Mouse (Mus musculus): ENCODE data around the gene Atg16l1.
A peak's percentile ranks its signal among the peaks of the same experiment; 100 is the strongest.

Atg16l1 gene

GRCm38 (mm10) chr1:87755641-87756470, at the start of gene Atg16l1:
Atg16l1 (plus strand) TSS chr1:87755870.
- peak; percentile 88 for DNase-seq (ENCODE audit: low read depth, low spot score)

- no peak for DNase-seq (ENCODE audit: low read depth, low spot score)
Measured at GRCm38 (mm10) chr1:87706361-87706760, 49.3 kb upstream of the Atg16l1 start.

GRCm38 (mm10) chr1:87709020-87709419, 46.6 kb upstream of the Atg16l1 start:
- no peak for DNase-seq (ENCODE audit: low read depth, low spot score)

GRCm38 (mm10) chr1:87709661-87710270, 45.9 kb upstream of the Atg16l1 start:
- DNase-seq (ENCODE audit: low read depth, low spot score): no peak

- no peak for DNase-seq (ENCODE audit: low read depth, low spot score)
Measured at GRCm38 (mm10) chr1:87711938-87712613, 43.6 kb upstream of the Atg16l1 start.

- DNase-seq (ENCODE audit: low read depth, low spot score): no peak
Measured at GRCm38 (mm10) chr1:87712614-87712971, 43.1 kb upstream of the Atg16l1 start.

- no peak for DNase-seq (ENCODE audit: low read depth, low spot score)
Measured at GRCm38 (mm10) chr1:87721382-87721781, 34.3 kb upstream of the Atg16l1 start.

GRCm38 (mm10) chr1:87722081-87722480, 33.6 kb upstream of the Atg16l1 start:
- no peak for DNase-seq (ENCODE audit: low read depth, low spot score)

- DNase-seq (ENCODE audit: low read depth, low spot score): no peak
Measured at GRCm38 (mm10) chr1:87723351-87723750, 32.3 kb upstream of the Atg16l1 start.

- no peak for DNase-seq (ENCODE audit: low read depth, low spot score)
Measured at GRCm38 (mm10) chr1:87729070-87729469, 26.6 kb upstream of the Atg16l1 start.

GRCm38 (mm10) chr1:87729850-87730249, 25.8 kb upstream of the Atg16l1 start:
- no peak for DNase-seq (ENCODE audit: low read depth, low spot score)

- no peak for DNase-seq (ENCODE audit: low read depth, low spot score)
Measured at GRCm38 (mm10) chr1:87730271-87730670, 25.4 kb upstream of the Atg16l1 start.

GRCm38 (mm10) chr1:87733212-87733611, 22.5 kb upstream of the Atg16l1 start:
- DNase-seq (ENCODE audit: low read depth, low spot score): no peak

GRCm38 (mm10) chr1:87734153-87734552, 21.5 kb upstream of the Atg16l1 start:
- no peak for DNase-seq (ENCODE audit: low read depth, low spot score)

- no peak for DNase-seq (ENCODE audit: low read depth, low spot score)
Measured at GRCm38 (mm10) chr1:87740584-87741290, 14.9 kb upstream of the Atg16l1 start.

GRCm38 (mm10) chr1:87749360-87749973, 6.2 kb upstream of the Atg16l1 start:
- DNase-seq (ENCODE audit: low read depth, low spot score): no peak

- DNase-seq (ENCODE audit: low read depth, low spot score): no peak
Measured at GRCm38 (mm10) chr1:87763821-87764220, 8.2 kb downstream of the Atg16l1 start.

GRCm38 (mm10) chr1:87765741-87766140, 10.1 kb downstream of the Atg16l1 start:
- DNase-seq (ENCODE audit: low read depth, low spot score): no peak

- peak; percentile 55 for DNase-seq (ENCODE audit: low read depth, low spot score)
Measured at GRCm38 (mm10) chr1:87766233-87766632, 10.6 kb downstream of the Atg16l1 start.

GRCm38 (mm10) chr1:87769263-87769662, 13.6 kb downstream of the Atg16l1 start:
- DNase-seq (ENCODE audit: low read depth, low spot score): no peak

GRCm38 (mm10) chr1:87770486-87770885, 14.8 kb downstream of the Atg16l1 start:
- no peak for DNase-seq (ENCODE audit: low read depth, low spot score)
